Mouse (Mus musculus): ENCODE data around the gene Neu3. TPM values are rescaled to one million over a fixed set of nuclear protein-coding genes. Genes with fewer than 3 reads are reported as not detected.

Gene Neu3
- polyA plus RNA-seq, 1 experiment from 2014 or later, result 4.0 TPM

GRCm38 (mm10) chr7:99796471-99796870, 31.7 kb downstream of the Neu3 start:
- 79% methylated on average over 3 of the region's 3 CpGs for WGBS
- H3K4me2 ChIP-seq (replicated peaks; ENCODE audit: low read depth), result no peak overlapping the region
- no peaks in the 10 kb centered on the region for H3K4me1 ChIP-seq (replicated peaks; ENCODE audit: control insufficient read depth, insufficient read depth)
- ATAC-seq (ENCODE audit: low FRiP score, low TSS enrichment) (no peak), DNase-seq (ENCODE audit: low spot score) (no peak)
- no peaks in the 10 kb centered on the region for H3K27me3 ChIP-seq (ENCODE audit: control insufficient read depth, insufficient read depth, low read length)
- H3K4me3 ChIP-seq (ENCODE audit: low read depth, low read length), result no peak overlapping the region
- H3K36me3 ChIP-seq (ENCODE audit: control insufficient read depth, insufficient read depth, low read length), result no peaks in the 10 kb centered on the region
- no peak overlapping the region for H3K9ac ChIP-seq (ENCODE audit: low read length)
- TF ChIP-seq EP300 (optimal IDR thresholded peaks at IDR 0.05) (no peak), CTCF (IDR thresholded peaks at IDR 0.05; ENCODE audit: low read depth) (no peak)
- no peaks in the 10 kb centered on the region for H3K9me3 ChIP-seq (ENCODE audit: control insufficient read depth, low read length)
- no peak overlapping the region for H3K27ac ChIP-seq (replicated peaks)

GRCm38 (mm10) chr7:99795192-99795981, 32.8 kb downstream of the Neu3 start:
- no peak for TF ChIP-seq EP300 (optimal IDR thresholded peaks at IDR 0.05)
- no peak for TF ChIP-seq CTCF (IDR thresholded peaks at IDR 0.05; ENCODE audit: low read depth)

GRCm38 (mm10) chr7:99794096-99794495, 34.1 kb downstream of the Neu3 start:
- H3K4me3 ChIP-seq (ENCODE audit: low read depth, low read length), result no peak overlapping the region
- H3K27me3 ChIP-seq (ENCODE audit: control insufficient read depth, insufficient read depth, low read length), result no peaks in the 10 kb centered on the region
- H3K4me1 ChIP-seq (replicated peaks; ENCODE audit: control insufficient read depth, insufficient read depth), result no peaks in the 10 kb centered on the region
- no peak for DNase-seq (ENCODE audit: low spot score)
- no peaks in the 10 kb centered on the region for H3K36me3 ChIP-seq (ENCODE audit: control insufficient read depth, insufficient read depth, low read length)
- no peak for TF ChIP-seq CTCF (IDR thresholded peaks at IDR 0.05; ENCODE audit: low read depth)
- no peak for TF ChIP-seq EP300 (optimal IDR thresholded peaks at IDR 0.05)
- H3K4me2 ChIP-seq (replicated peaks; ENCODE audit: low read depth), result no peak overlapping the region
- 76% methylated on average over 2 of the region's 2 CpGs for WGBS
- ATAC-seq (ENCODE audit: low FRiP score, low TSS enrichment), result no peak
- H3K27ac ChIP-seq (replicated peaks), result no peak overlapping the region
- no peak overlapping the region for H3K9ac ChIP-seq (ENCODE audit: low read length)
- no peaks in the 10 kb centered on the region for H3K9me3 ChIP-seq (ENCODE audit: control insufficient read depth, low read length)

More at GRCm38 (mm10) chr7:99795192-99795981, 32.8 kb downstream of the Neu3 start:
- no peak overlapping the region for H3K27ac ChIP-seq (replicated peaks)
- no peaks in the 10 kb centered on the region for H3K4me1 ChIP-seq (replicated peaks; ENCODE audit: control insufficient read depth, insufficient read depth)
- no peak overlapping the region for H3K9ac ChIP-seq (ENCODE audit: low read length)
- no peaks in the 10 kb centered on the region for H3K36me3 ChIP-seq (ENCODE audit: control insufficient read depth, insufficient read depth, low read length)
- no peaks in the 10 kb centered on the region for H3K9me3 ChIP-seq (ENCODE audit: control insufficient read depth, low read length)
- ATAC-seq (ENCODE audit: low FRiP score, low TSS enrichment) (no peak), DNase-seq (ENCODE audit: low spot score) (peak; percentile 31)
- no peak overlapping the region for H3K4me2 ChIP-seq (replicated peaks; ENCODE audit: low read depth)
- no peaks in the 10 kb centered on the region for H3K27me3 ChIP-seq (ENCODE audit: control insufficient read depth, insufficient read depth, low read length)
- 13% methylated on average over 17 of the region's 17 CpGs for WGBS
- H3K4me3 ChIP-seq (ENCODE audit: low read depth, low read length), result no peak overlapping the region

DNA sequence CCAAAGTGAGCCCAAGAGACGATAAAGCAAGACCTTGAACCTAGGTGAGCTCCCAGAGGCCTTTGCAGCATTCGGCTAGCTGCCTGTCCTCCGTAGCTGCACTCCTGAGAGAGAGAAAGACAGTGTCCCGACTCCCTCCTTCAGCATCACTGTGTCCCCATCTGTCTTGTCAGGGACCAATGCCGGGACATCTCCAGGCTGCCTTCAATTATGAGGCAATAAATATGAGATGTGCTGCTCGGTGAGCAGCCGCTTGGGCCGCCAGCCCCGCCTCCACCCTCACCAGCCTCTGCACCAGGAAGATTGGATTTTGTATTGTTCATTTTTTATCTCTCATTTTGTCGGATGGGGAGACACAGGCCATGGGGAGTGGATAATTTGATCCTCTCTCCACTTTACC, 37.4 kb downstream of the Neu3 start:
- H3K27ac ChIP-seq (replicated peaks), result no peak overlapping the region
- ATAC-seq (ENCODE audit: low FRiP score, low TSS enrichment) (no peak), DNase-seq (ENCODE audit: low spot score) (no peak)
- no peaks in the 10 kb centered on the region for H3K27me3 ChIP-seq (ENCODE audit: control insufficient read depth, insufficient read depth, low read length)
- no peaks in the 10 kb centered on the region for H3K9me3 ChIP-seq (ENCODE audit: control insufficient read depth, low read length)
- H3K36me3 ChIP-seq (ENCODE audit: control insufficient read depth, insufficient read depth, low read length), result no peaks in the 10 kb centered on the region
- H3K9ac ChIP-seq (ENCODE audit: low read length), result no peak overlapping the region
- H3K4me2 ChIP-seq (replicated peaks; ENCODE audit: low read depth), result no peak overlapping the region
- H3K4me3 ChIP-seq (ENCODE audit: low read depth, low read length), result no peak overlapping the region
- TF ChIP-seq EP300 (optimal IDR thresholded peaks at IDR 0.05) (no peak), CTCF (IDR thresholded peaks at IDR 0.05; ENCODE audit: low read depth) (no peak)
- no peaks in the 10 kb centered on the region for H3K4me1 ChIP-seq (replicated peaks; ENCODE audit: control insufficient read depth, insufficient read depth)
- 80% methylated on average over 10 of the region's 10 CpGs for WGBS

GRCm38 (mm10) chr7:99788563-99788962, 39.7 kb downstream of the Neu3 start:
- TF ChIP-seq CTCF (IDR thresholded peaks at IDR 0.05; ENCODE audit: low read depth) (no peak), EP300 (optimal IDR thresholded peaks at IDR 0.05) (no peak)
- Histone ChIP-seq H3K9ac (ENCODE audit: low read length) (no peak overlapping the region), H3K4me3 (ENCODE audit: low read depth, low read length) (no peak overlapping the region), H3K4me1 (replicated peaks; ENCODE audit: control insufficient read depth, insufficient read depth) (no peaks in the 10 kb centered on the region), H3K9me3 (ENCODE audit: control insufficient read depth, low read length) (no peaks in the 10 kb centered on the region), H3K36me3 (ENCODE audit: control insufficient read depth, insufficient read depth, low read length) (no peaks in the 10 kb centered on the region), H3K27me3 (ENCODE audit: control insufficient read depth, insufficient read depth, low read length) (no peaks in the 10 kb centered on the region), H3K4me2 (replicated peaks; ENCODE audit: low read depth) (no peak overlapping the region), H3K27ac (replicated peaks) (no peak overlapping the region)
- DNase-seq (ENCODE audit: low spot score), result no peak
- no peak for ATAC-seq (ENCODE audit: low FRiP score, low TSS enrichment)
- 51% methylated on average over 5 of the region's 5 CpGs for WGBS

GRCm38 (mm10) chr7:99787935-99788334, 40.3 kb downstream of the Neu3 start:
- DNase-seq (ENCODE audit: low spot score), result no peak
- Histone ChIP-seq H3K4me2 (replicated peaks; ENCODE audit: low read depth) (no peak overlapping the region), H3K4me1 (replicated peaks; ENCODE audit: control insufficient read depth, insufficient read depth) (no peaks in the 10 kb centered on the region), H3K9me3 (ENCODE audit: control insufficient read depth, low read length) (no peaks in the 10 kb centered on the region), H3K4me3 (ENCODE audit: low read depth, low read length) (no peak overlapping the region), H3K9ac (ENCODE audit: low read length) (no peak overlapping the region), H3K27ac (replicated peaks) (no peak overlapping the region), H3K36me3 (ENCODE audit: control insufficient read depth, insufficient read depth, low read length) (no peaks in the 10 kb centered on the region), H3K27me3 (ENCODE audit: control insufficient read depth, insufficient read depth, low read length) (no peaks in the 10 kb centered on the region)
- TF ChIP-seq EP300 (optimal IDR thresholded peaks at IDR 0.05) (no peak), CTCF (IDR thresholded peaks at IDR 0.05; ENCODE audit: low read depth) (no peak)
- WGBS, result 50% methylated on average over 2 of the region's 2 CpGs
- no peak for ATAC-seq (ENCODE audit: low FRiP score, low TSS enrichment)

Measured in stomach, postnatal 0 days (tissue).